Mouse (Mus musculus) monocyte, adult 2 months (primary cell): Measurements from ENCODE around the gene Prr3.
"Not testable (repeated sequence)": the region's sequence is repeated elsewhere in the genome, so short reads cannot be mapped to it uniquely, and the experiment has no call there.

Experiments used
- DNase-seq, 2 experiments: peaks; one replicate each; pipeline ENCODE4 v3.0.0; 2022; ENCODE audit warnings: low spot score in 2 of 2, low read depth in 1 of 2

Prr3 gene

GRCm38 (mm10) chr17:35999356-35999755 lies 19.3 kb upstream of the Prr3 start:
- DNase-seq = no peak

GRCm38 (mm10) chr17:35998545-35999305 lies 18.7 kb upstream of the Prr3 start:
- DNase-seq = no peak

GRCm38 (mm10) chr17:35997713-35998510 lies 17.9 kb upstream of the Prr3 start:
- peak in 1 of 2 experiments; percentile 61 for DNase-seq

- DNase-seq = peak; percentile 95 to 96
These were observed 16.9 kb upstream of the Prr3 start for GRCm38 (mm10) chr17:35996949-35997348.

- DNase-seq = no peak
These were observed 14.8 kb upstream of the Prr3 start for GRCm38 (mm10) chr17:35994879-35995240.

- peak in 1 of 2 experiments; percentile 67 for DNase-seq
These were observed 14.3 kb upstream of the Prr3 start for GRCm38 (mm10) chr17:35994175-35994878.

GRCm38 (mm10) chr17:35993675-35994074 lies 13.6 kb upstream of the Prr3 start:
- DNase-seq = peak in 1 of 2 experiments; percentile 59

GRCm38 (mm10) chr17:35991781-35992180 lies 11.7 kb upstream of the Prr3 start:
- DNase-seq = no peak

- no peak for DNase-seq
These were observed 1.7 kb upstream of the Prr3 start for GRCm38 (mm10) chr17:35981776-35982175.

- DNase-seq = peak in 1 of 2 experiments; percentile 24
These were observed 323 bp upstream of the Prr3 start for GRCm38 (mm10) chr17:35980363-35980754.

- DNase-seq = no peak
These were observed 1.1 kb downstream of the Prr3 start for GRCm38 (mm10) chr17:35978811-35979400.

GRCm38 (mm10) chr17:35972131-35972530 lies 7.9 kb downstream of the Prr3 start:
- no peak for DNase-seq

- DNase-seq = peak; percentile 98 to 100
These were observed 10.3 kb downstream of the Prr3 start, which contains the start of gene Abcf1 for GRCm38 (mm10) chr17:35969418-35970389. TSS of gene Abcf1 (minus strand) at chr17:35969761.

GRCm38 (mm10) chr17:35967621-35968020 lies 12.4 kb downstream of the Prr3 start:
- DNase-seq = no peak

- no peak for DNase-seq
These were observed 16.8 kb downstream of the Prr3 start for GRCm38 (mm10) chr17:35963279-35963678.

- DNase-seq = no peak
These were observed 21.4 kb downstream of the Prr3 start for GRCm38 (mm10) chr17:35958533-35959223.

GRCm38 (mm10) chr17:35954665-35955064 lies 25.4 kb downstream of the Prr3 start:
- no peak for DNase-seq

GRCm38 (mm10) chr17:35952559-35952958 lies 27.5 kb downstream of the Prr3 start:
- DNase-seq = not testable (repeated sequence)

GRCm38 (mm10) chr17:35950946-35951345 lies 29.1 kb downstream of the Prr3 start:
- not testable (repeated sequence) for DNase-seq
